Mouse (Mus musculus) forebrain, embryonic 11.5 days (tissue): Measurements from ENCODE around the gene Ftsj1. TPM values are rescaled to one million over a fixed set of nuclear protein-coding genes. Genes with fewer than 3 reads are reported as not detected.

Source experiments
- ATAC-seq: fragments of 200-750 bp; cut with Nextera tagmentation; replicated peaks from 2 replicates; pipeline ENCODE4 v1.8.0; 2017; ENCODE audit warnings: moderate TSS enrichment; ENCODE audit not compliant: low FRiP score
- DNase-seq: peaks from one replicate; pipeline ENCODE4 v3.0.0-alpha.2; 2017; ENCODE audit warnings: low spot score
- H3K27ac ChIP-seq: fragments of 300-500 bp; sonication (generic); 2 replicates; pipeline ENCODE4 v1.5.1; 2014; ENCODE audit warnings: low read depth, low read length
- H3K27me3 ChIP-seq: fragments of 300-500 bp; sonication (generic); 2 replicates; pipeline ENCODE4 v1.6.1; 2014; ENCODE audit warnings: mild to moderate bottlenecking, low read length, mixed read lengths; ENCODE audit not compliant: control insufficient read depth, insufficient read depth
- H3K36me3 ChIP-seq: fragments of 300-500 bp; sonication (generic); 2 replicates; pipeline ENCODE4 v1.6.1; 2014; ENCODE audit warnings: mild to moderate bottlenecking, low read length, moderate library complexity, mixed read lengths; ENCODE audit not compliant: control insufficient read depth, insufficient read depth
- H3K4me1 ChIP-seq: fragments of 300-500 bp; sonication (generic); replicated peaks from 2 replicates; pipeline ENCODE4 v1.6.1; 2014; ENCODE audit warnings: low read length, mixed read lengths; ENCODE audit not compliant: control insufficient read depth, insufficient read depth
- H3K4me2 ChIP-seq: fragments of 300-500 bp; sonication (generic); 2 replicates; pipeline ENCODE4 v1.6.1; 2014; ENCODE audit warnings: low read depth, mild to moderate bottlenecking, low read length, moderate library complexity, mixed read lengths; ENCODE audit not compliant: severe bottlenecking
- H3K4me3 ChIP-seq: fragments of 300-500 bp; sonication (generic); 2 replicates; pipeline ENCODE4 v1.5.1; 2014; ENCODE audit warnings: low read depth, low read length
- H3K9ac ChIP-seq: fragments of 300-500 bp; sonication (generic); 2 replicates; pipeline ENCODE4 v1.6.1; 2014; ENCODE audit warnings: low read length
- H3K9me3 ChIP-seq: fragments of 300-500 bp; sonication (generic); 2 replicates; pipeline ENCODE4 v1.6.1; 2016; ENCODE audit warnings: low read length, mixed read lengths; ENCODE audit not compliant: control insufficient read depth
- WGBS: fragments of 180-500 bp; shearing (Covaris S2); extraction: QIAGEN DNeasy Blood & Tissue Kit; methylation state at CpG from one replicate; pipeline ENCODE4 v1.1.7; 2014; 5-methylcytosine and 5-hydroxymethylcytosine counted together
- polyA plus RNA-seq: library from polyadenylated mRNA; unstranded; fragments of >200 nt; fragmentation: Nextera tagmentation; extraction: Ambion mirVana; gene quantifications from 2 replicates; pipeline ENCODE4 v1.2.1, GENCODE M21; 2014

Gene Ftsj1
- polyA plus RNA-seq, 1 experiment from 2014 or later: 40.4 TPM

DNA sequence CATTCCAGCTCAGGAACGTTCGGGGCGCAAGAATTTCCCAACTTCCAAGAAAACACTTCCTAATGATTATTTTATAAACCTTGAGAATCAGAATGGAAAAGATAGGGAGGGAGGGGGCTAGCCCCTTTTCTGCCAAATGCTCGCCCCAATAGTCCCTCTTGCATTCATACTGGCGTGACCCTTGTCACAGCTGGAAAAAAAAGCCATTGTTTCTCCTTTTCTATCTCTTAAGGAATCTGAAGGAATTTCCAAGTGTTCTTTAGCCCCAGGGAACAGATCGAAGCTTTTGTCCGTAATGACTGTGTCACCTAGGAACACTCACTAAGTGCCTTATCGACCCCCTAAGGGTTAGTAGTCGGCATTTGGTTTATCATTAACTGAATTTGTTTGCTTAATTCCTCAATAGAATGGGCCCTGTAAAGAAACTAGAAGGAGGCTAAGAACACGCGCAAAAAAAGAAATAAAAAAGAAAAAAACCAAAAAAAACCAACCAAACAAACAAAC, 45.5 kb downstream of the Ftsj1 start:
- Histone ChIP-seq H3K4me1 (no peaks in the 10 kb centered on the region), H3K4me2 (peak overlapping the region; percentile 48), H3K36me3 (no peaks in the 10 kb centered on the region), H3K27ac (no peak overlapping the region), H3K9ac (peak overlapping the region; percentile 14; the same call in 1 of the 2 replicates), H3K9me3 (no peaks in the 10 kb centered on the region), H3K4me3 (peak overlapping the region; percentile 47), H3K27me3 (no peaks in the 10 kb centered on the region)
- ATAC-seq (peak; percentile 44; the same call in 1 of the 2 replicates), DNase-seq (no peak)
- 14% methylated on average over 11 of the region's 11 CpGs for WGBS

DNA sequence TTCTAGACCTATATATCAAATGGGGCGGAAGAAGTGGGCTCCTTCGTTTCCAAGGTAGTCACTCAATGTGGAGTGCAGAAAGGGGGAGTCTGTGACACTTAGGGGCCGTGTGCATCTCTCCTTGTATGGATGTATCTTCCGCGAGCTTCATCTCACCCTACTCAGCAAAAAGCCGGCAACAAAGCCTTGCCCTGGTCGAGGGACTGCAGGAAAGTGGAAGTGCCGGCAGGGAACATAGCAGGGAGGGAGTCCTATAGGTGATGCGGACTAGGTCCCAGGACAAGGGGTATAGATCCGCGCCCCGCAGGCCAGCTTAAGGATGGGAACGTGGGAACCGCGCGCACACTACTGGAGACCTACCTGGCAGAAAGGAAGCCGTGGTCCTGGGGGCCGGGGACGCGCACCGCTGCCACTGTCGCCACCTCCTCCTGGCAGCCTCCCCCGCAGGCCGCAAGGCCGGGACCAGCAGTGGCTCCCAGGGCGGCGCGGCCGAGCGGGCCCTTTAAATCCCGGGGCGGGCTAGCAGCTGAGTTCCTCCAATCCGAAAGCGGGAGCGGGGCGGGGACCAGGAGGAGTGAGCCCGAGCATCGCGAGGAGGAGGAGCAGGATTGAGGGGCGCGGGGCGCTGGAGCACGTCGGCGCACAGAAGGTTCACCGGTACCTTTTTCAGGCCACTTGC, 46.1 kb downstream of the Ftsj1 start, which contains the start of gene Porcn:
Gene Porcn, minus strand, starts transcription at position 511 of the 679 bp plus-strand sequence.
- H3K36me3 ChIP-seq: no peaks in the 10 kb centered on the region
- peak within 1 kb of the TSS; percentile 54 for H3K9ac ChIP-seq
- WGBS: 16% methylated on average over 45 of the region's 46 CpGs
- H3K4me2 ChIP-seq: peak within 1 kb of the TSS; percentile 48
- H3K4me3 ChIP-seq: peak within 1 kb of the TSS; percentile 47
- no peaks in the 10 kb centered on the region for H3K27me3 ChIP-seq
- no peaks in the 10 kb centered on the region for H3K4me1 ChIP-seq
- H3K9me3 ChIP-seq: no peaks in the 10 kb centered on the region
- peak; percentile 89 for DNase-seq
- peak; percentile 97 for ATAC-seq
- H3K27ac ChIP-seq: no peak within 1 kb of the TSS

DNA sequence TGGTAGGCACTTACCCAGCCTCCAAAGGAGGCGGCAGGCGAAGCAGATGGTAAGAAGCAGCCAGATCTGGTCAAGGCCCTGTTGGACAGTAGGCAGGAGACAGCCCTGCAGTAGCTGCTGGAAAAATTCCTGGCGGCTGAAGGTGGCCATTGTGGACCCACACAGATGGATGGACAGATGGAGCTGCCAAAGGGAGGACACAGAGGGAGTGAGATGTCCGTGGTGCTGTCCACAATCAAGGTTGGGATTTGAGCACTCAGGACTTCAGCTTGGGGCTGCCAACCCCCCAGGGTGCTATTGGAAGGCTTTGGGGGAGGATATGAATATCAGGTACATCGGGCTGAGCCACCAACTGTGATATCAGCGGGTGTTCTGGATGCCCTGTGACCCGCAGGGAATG, 46.7 kb downstream of the Ftsj1 start:
- WGBS: 38% methylated on average over 7 of the region's 7 CpGs
- Histone ChIP-seq H3K4me1 (no peaks in the 10 kb centered on the region), H3K27ac (no peak overlapping the region), H3K36me3 (no peaks in the 10 kb centered on the region), H3K4me3 (peak overlapping the region; percentile 47), H3K4me2 (peak overlapping the region; percentile 48), H3K9me3 (no peaks in the 10 kb centered on the region), H3K27me3 (no peaks in the 10 kb centered on the region), H3K9ac (no peak overlapping the region; the same call in 1 of the 2 replicates)
- DNase-seq (no peak), ATAC-seq (no peak)

DNA sequence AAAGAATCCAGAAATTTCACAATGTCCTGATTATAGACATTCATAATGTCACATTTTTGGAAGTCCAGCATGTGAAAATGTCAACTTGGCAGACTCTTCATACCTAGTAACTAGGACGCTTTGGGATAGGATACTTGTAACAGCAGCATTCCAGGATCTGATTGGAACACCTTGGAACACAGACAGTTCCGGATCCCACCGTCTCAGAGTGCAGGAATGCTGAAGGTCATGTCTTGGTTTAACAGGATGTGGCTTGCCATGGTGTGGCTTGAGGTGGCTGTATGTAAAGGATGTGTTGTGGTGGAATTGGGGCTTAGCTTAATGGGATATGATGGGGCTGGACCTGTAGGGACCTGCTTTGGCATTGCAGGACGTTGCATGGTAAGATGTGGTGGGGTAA, 47.1 kb downstream of the Ftsj1 start:
- no peak overlapping the region for H3K4me3 ChIP-seq
- no peak overlapping the region for H3K27ac ChIP-seq
- no peak overlapping the region for H3K4me2 ChIP-seq
- DNase-seq (no peak), ATAC-seq (no peak)
- no peaks in the 10 kb centered on the region for H3K36me3 ChIP-seq
- H3K9me3 ChIP-seq: no peaks in the 10 kb centered on the region
- WGBS: 74% methylated on average over 4 of the region's 4 CpGs
- no peaks in the 10 kb centered on the region for H3K4me1 ChIP-seq
- no peaks in the 10 kb centered on the region for H3K27me3 ChIP-seq
- H3K9ac ChIP-seq: no peak overlapping the region

DNA sequence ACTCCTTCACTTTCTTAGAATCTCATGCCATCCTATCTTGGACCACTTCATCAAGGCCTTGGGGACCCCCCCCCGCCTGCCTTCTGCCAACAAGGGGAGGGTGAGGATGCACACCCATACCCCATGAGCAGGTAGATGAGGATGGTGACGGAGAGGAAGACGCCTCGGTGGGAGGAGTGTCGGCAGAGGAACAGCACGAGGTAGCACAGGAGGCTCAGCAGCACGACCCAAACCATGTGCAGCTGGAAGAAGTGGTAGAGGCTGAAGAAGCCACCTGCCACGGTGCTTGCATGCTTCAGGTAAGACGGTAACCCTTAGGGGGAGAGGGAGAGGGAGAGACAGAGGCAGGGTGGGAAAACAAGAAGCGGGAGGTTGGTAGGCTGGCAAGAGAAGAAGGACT, 48.1 kb downstream of the Ftsj1 start:
- no peaks in the 10 kb centered on the region for H3K27me3 ChIP-seq
- H3K4me2 ChIP-seq: no peak overlapping the region
- ATAC-seq (no peak), DNase-seq (no peak)
- 86% methylated on average over 10 of the region's 10 CpGs for WGBS
- H3K4me1 ChIP-seq: no peaks in the 10 kb centered on the region
- no peaks in the 10 kb centered on the region for H3K9me3 ChIP-seq
- no peaks in the 10 kb centered on the region for H3K36me3 ChIP-seq
- no peak overlapping the region for H3K27ac ChIP-seq
- no peak overlapping the region for H3K9ac ChIP-seq
- H3K4me3 ChIP-seq: no peak overlapping the region

DNA sequence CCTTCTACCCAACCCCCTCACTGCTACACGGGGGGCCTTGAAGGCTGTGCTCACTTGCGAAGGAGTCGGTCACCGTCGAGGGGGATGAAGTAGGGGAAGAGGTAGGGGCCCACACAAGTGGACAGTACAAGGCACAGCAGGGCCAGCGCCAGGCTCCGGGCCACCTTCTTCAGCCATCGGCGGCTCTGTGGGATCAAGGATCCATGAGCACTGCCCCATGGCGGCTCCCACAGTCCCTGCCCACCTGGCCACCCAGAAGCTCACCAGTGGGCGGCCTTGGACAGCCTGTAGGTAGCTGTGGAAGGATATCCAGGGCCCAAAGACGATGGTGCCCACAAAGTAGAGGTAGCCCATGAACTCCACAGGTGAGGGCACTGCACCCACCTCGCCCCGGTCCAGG, 49.1 kb downstream of the Ftsj1 start:
- no peaks in the 10 kb centered on the region for H3K4me1 ChIP-seq
- no peak for DNase-seq
- no peak overlapping the region for H3K4me3 ChIP-seq
- no peaks in the 10 kb centered on the region for H3K36me3 ChIP-seq
- no peak overlapping the region for H3K27ac ChIP-seq
- no peak overlapping the region for H3K9ac ChIP-seq
- no peak for ATAC-seq
- no peaks in the 10 kb centered on the region for H3K27me3 ChIP-seq
- WGBS: 83% methylated on average over 14 of the region's 14 CpGs
- no peaks in the 10 kb centered on the region for H3K9me3 ChIP-seq
- no peak overlapping the region for H3K4me2 ChIP-seq

DNA sequence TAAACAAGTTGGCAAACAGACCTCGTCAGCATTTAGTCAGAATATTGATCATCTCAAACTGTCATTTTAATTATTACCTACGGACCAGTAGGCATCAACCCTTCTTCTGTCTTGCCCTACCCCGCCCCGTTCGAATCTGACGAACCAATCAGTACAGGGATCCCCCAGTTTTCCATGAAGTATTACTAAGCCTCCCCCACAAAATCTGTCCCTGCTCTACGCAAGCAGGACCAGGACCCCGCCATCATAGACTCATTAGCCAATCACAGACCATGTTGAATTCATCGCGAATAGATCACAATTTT, 58.8 kb downstream of the Ftsj1 start, which contains the start of gene Ebp:
Gene Ebp, minus strand, starts transcription at position 94 of the 305 bp plus-strand sequence.
- 24% methylated on average over 10 of the region's 10 CpGs for WGBS
- H3K9me3 ChIP-seq: no peaks in the 10 kb centered on the region
- peak within 1 kb of the TSS; percentile 43; the same call in 1 of the 2 replicates for H3K27ac ChIP-seq
- no peaks in the 10 kb centered on the region for H3K4me1 ChIP-seq
- peak within 1 kb of the TSS; percentile 41 for H3K4me3 ChIP-seq
- ATAC-seq (peak; percentile 39; the same call in 1 of the 2 replicates), DNase-seq (no peak)
- H3K27me3 ChIP-seq: no peaks in the 10 kb centered on the region
- H3K4me2 ChIP-seq: peak within 1 kb of the TSS; percentile 50
- H3K36me3 ChIP-seq: no peaks in the 10 kb centered on the region
- H3K9ac ChIP-seq: peak within 1 kb of the TSS; percentile 62

DNA sequence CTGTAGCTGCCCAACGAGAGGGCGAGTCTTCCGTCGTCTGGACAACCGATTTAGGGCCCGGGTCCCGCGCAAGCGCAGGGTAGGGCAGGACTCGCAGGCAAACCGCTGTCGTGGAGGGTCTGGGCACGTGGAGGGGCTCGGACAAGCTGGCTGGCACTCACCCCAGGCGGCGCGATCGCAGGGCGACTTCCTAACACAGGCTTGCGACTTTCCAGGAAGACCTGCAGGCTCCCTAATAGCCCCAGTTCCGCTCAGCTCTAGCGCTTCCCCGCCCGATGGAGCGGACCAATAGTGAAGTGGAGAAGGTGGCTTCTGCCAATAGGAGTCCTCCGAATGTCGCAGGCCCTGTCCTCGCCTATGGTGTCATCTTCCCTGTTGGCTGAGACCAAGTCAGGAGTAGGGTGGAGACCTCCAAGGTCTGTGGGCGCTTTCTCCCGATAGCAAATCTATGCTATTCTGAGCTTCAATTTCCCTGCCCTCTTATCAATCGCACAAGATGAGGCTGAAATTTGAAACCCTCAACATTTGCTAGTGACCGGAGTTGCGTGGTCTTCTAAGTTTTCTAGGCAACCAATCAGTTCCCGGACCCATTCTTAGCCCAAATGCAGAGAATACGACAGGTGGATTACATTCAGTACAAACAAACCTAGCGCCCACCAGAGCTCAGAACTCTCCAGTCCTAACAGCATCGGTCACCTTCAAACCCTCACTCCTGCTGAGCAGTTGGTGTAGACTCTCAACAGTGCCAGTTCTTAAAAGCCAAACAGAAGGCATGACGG, 59.4 kb downstream of the Ftsj1 start:
- no peaks in the 10 kb centered on the region for H3K9me3 ChIP-seq
- H3K36me3 ChIP-seq: no peaks in the 10 kb centered on the region
- peak overlapping the region; percentile 62 for H3K9ac ChIP-seq
- WGBS: 21% methylated on average over 38 of the region's 38 CpGs
- H3K27me3 ChIP-seq: no peaks in the 10 kb centered on the region
- no peaks in the 10 kb centered on the region for H3K4me1 ChIP-seq
- H3K4me3 ChIP-seq: peak overlapping the region; percentile 41
- 0 out of 2 replicates have a peak overlapping the region, but pooled peaks have one; percentile 43 for H3K27ac ChIP-seq
- peak overlapping the region; percentile 50 for H3K4me2 ChIP-seq
- DNase-seq: peak; percentile 84
- peak; percentile 97 for ATAC-seq
